Mouse (Mus musculus): ENCODE data around the gene Mtg2. TPM values are rescaled to one million over a fixed set of nuclear protein-coding genes. Genes with fewer than 3 reads are reported as not detected.

The Mtg2 gene
- total RNA-seq, 2 experiments from 2014 or later = 13.4 to 15.0 TPM

DNA sequence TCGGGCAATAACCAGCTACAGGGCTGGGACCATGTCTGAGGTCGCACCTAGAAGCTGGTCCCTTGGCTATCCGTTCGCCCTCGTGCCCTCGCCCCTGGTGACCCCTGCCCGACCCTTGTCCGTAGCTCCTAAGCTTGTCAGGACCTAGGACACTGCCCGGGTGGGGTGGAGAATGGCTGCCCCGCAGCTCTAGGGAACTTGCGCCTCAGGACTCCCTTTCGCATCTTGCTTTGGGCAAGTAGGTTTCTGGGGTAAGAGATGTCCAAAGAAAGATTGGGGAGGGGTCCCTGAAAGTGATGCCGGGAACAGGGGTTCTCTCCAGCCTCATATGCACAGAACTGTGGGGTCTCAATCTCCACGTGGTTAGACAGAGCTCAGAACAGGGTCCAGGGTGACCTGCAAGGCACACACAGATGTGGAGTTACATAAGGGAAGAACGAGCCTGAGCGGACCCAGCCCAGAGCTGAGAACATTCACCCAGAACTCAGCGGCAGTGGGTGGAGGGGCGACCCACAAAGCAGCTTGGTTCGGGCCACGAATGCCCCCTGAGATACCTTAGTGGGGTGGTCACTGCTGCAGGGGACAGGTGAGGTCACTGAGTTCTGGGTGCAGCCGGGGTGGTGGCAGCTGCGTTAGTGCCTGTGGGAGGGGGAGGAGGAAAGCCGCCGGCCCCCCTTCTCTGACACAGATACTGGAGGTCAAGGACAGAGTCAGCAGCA is 34.4 kb downstream of the Mtg2 start:
- DNase-seq (ENCODE audit: low spot score in 2 of 2) = no peak

DNA sequence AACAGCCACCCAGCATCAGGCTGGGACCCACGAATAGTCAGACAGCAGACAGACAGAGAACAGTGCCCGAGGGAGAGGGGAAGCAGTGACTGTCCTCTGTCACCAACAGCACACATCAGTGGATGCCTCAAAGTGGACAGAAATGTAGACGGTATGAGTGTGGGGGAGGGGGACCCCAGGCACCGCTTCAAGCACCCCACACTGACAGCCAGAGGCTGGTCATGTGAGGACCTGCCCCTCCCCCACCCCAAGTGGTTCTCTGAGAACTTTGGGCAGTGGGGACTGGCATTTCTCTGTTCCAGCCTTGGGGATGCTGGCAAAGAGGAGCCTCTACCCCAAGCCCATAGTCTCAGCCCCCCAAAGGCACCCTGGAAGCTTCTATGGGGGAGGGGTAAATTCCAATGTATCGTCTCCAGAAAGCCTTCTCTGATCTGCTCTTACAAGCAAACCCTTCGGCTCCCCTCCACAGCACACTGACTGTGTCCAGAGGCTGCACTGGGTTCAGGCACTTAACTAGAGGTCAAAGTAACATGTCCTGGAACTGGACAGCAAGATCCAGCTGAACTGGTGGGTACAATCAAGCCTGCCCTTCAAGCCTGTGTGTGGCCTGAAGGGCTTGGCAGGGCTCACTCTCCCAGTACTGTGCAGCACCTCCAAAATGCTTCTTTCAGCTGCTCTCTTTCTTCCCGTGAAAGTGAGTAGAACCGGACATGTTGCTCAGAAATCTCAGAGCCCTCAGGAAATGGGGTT is 35.2 kb downstream of the Mtg2 start:
- no peak for DNase-seq (ENCODE audit: low spot score in 2 of 2)

DNA sequence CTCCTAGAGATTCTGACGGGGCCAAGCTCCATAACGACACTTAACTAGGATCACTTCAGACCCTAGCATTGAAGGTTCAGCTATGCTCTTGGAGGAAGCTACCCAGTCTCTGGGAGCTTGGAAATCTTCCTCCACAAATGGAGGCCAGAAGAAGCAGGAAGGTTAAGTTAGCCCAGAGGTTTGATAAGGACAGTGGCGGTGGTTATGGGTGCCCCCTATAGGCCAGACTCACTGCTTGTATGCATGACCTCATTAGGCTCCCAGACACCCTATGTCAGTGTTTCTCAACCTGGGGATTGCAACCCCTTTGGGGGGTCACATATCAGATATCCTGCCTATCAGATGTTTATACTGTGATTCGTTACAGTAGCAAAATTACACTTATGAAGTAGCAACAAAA is 36.7 kb downstream of the Mtg2 start:
- no peak for DNase-seq (ENCODE audit: low spot score in 2 of 2)

DNA sequence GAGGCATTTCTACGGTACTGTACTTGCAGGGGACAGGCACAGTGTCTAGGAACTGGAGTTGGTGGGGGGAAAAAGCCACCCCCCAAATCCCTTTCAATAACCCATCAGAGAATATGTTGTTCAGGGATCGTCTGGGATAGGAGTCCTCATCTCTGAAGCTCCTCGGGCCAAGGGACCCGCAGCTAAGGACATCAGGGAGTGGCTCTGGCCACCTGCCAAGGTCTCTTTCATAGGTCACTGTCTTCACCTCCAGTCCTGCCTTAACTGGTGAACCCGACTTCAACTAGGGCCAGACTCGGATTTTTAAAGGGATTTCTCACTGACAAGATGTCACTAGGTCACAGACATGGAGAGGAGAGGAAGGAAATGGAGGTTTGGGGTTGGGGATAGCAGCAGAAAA is 37.9 kb downstream of the Mtg2 start:
- no peak for DNase-seq (ENCODE audit: low spot score in 2 of 2)

DNA sequence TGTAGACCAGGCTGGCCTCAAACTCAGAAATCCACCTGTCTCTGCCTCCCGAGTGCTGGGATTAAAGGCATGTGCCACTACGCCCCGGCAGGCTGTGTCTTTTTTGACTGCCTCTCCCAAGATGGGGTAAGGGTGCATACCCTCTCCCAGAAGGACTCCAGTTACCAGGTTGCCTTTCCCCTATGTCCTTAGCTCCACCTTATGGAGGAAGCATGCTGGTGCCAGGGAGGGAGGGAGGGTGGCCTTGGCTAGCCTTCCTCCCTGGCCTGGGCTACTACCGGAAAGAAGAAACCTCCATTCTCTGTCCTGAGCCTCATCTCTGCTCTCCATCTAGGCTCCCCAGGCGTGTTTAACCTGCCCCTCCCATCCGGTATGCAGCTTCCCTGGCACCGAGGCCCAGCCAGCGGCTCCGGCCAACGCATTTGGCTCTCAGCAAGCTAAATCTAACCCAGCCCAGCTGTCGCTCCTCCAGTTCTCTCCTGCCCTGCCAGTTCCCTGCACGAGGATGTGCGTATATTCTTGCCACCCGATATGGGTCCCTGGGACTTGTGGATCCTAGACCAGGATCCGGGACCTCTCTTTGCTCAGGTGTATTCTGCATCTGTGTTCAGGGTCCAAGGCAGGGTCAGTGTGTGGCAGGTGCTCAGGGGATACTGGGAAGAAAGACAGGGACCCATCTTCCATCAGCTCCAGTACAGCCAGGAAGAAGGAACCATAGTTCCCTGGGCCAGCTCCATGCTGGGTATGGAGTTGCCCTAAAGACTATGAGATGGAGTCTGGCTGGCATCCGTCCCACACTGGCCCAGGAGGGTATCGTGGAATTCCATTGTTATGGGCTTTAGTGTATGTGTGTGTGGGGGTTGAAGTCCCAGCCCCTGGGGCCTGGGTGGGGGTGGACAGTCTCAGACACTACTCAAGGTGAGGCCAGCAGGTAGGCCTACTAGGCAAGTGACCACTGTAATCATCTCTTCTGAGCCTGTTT is 43.8 kb downstream of the Mtg2 start:
- peak; percentile 61 to 81 for DNase-seq (ENCODE audit: low spot score in 2 of 2)

DNA sequence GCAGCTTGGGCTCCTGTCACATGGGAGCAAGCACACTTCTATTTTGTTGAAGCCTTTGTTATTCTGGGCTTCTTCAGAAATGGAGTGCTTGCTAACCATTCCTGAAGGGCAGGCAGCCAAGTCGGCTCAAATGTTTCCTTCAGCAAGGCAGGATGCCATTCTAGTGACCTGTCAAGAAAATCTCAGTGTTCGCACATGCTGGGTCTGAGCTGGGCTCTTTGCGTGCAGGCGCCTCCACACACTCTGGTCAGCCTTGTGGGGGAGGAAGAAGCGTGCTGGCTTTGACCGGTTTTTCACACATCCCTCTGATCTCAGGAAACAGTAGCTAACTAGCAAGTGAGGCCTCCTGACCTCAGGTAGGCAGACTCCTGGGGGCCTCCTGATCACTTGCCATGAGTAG is 44.9 kb downstream of the Mtg2 start:
- DNase-seq (ENCODE audit: low spot score in 2 of 2) = peak in 1 of 2 experiments; percentile 43

DNA sequence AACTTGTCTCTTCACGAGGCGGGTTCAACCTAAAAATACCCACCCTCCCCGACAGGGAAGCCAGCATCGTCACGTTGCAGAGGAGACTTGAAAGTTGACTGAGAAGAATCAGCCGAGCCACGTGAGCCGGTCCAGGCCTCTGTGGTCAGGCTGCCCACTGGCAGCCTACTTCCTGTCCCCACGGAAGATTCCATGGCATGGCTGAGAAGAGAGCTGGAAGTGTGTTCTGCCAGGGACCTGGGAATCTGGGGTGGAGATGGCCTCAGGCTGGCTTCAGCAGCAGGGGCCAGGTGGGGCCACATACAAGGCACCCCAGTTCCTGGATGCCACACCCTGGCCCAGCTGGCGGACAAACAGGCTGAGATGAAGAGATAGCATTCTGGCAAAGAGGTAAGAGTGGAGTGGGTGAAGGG is 45.7 kb downstream of the Mtg2 start:
- DNase-seq (ENCODE audit: low spot score in 2 of 2) = no peak

DNA sequence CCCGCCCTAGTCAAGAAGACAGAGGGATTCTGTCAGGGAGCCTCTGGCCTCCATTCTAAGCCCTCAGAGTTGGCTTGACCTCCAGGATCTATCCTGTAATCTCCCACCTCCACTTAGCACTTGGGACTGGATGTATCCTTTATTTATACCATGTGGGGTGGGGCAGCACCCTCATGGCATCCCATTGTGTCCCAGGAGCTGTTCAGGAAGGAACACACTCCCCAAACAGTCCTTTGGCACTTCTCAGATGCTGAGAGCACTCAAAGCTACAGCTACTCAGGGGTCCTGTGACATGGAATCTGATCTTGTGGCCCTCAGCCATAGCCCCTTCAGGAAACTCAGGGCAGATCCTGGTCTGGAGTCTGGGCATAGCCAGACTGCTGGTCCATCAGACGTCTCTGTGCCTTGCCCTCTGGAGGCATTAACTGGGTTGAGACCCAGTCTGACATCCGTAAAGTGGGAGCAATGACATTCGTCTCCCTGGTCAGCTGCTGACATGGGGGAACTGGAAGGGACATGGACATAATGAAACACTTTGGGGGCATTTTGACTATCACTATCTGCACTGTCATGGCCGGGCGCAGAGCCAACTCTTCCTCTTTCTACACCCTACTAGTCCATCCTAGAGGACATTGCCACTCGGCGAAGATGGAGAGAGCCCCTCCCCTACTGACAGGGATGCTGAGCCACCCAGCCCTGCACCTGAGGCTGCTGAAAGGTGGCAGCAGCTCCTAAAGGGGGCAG is 46.5 kb downstream of the Mtg2 start:
- peak in 1 of 2 experiments; percentile 27 for DNase-seq (ENCODE audit: low spot score in 2 of 2)

DNA sequence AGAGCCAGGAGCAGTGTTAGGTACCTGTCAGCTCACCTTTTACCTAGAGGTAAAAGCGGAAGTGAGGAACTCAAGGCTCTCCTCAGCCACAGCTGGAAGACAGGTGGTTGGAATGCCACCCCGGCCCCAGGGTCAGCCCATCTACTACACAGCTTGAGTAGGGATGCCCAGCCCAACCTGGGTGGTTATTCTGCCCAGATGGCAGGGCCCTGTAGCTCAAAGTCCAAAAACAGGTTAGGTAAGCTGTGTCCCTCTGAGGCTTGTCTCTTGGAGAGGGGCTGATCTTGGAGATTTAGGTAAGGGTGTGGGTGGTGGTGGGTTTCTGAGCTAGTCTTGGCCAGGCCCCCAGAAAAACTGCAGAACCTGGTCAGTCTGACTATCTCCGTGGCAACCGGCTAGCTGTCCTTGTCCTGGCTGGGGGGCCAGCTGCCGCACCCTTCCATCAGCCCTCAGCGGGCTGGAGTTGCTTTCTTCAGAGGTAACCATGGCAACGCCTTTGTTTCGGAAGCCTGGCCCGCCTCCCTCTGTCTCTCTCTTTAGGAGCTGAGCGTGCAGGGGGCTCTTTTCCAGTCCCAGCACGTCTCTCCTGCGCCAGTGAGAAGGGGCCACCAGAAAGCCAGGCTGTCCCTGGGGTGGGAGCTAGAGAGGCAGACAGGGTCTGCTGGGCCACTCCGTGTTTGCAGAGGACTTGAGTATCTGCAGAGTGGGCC is 47.3 kb downstream of the Mtg2 start:
- peak in 1 of 2 experiments; percentile 48 for DNase-seq (ENCODE audit: low spot score in 2 of 2)

DNA sequence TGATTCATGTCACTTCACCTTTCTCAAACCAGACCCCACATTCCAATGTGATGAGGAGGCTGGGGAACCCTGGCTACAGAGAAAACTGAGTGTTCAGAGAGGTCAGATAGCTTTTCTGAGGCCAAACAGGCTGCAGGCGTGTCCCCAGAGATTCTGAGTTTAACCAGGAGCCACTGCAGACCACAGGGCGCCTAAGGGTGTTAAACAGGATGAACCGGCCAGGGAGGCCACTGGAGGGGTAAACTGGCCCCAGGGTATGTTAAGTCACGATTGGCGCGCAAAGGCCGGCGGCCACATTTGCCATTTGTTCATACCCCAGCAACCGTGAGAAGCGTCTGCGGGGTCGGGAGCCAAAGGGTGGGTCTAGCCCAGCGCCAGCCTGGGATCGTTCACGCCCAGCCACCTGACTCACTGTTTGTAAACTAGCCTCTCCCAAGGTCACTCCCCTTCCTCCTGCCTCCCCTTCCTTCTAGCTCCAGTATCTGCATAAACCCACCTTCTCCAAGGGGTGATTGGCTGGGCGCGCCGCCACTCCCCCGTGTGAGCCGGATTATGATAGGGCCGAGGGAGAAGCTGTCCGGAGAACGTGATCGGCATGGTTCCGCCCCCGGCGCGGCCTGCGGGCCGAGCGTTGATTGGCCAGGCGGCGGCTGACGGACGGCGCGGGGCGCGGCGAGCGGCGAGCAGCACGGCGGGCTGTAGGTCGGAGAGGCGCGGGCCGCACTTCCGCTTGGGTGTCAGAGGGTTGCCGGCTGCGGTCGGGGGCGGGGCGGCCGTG is 48.5 kb downstream of the Mtg2 start, which contains the start of gene Osbpl2:
TSS of gene Osbpl2 (plus strand) at position 646 of the 778 bp plus-strand sequence.
- peak; percentile 99 to 100 for DNase-seq (ENCODE audit: low spot score in 2 of 2)

DNA sequence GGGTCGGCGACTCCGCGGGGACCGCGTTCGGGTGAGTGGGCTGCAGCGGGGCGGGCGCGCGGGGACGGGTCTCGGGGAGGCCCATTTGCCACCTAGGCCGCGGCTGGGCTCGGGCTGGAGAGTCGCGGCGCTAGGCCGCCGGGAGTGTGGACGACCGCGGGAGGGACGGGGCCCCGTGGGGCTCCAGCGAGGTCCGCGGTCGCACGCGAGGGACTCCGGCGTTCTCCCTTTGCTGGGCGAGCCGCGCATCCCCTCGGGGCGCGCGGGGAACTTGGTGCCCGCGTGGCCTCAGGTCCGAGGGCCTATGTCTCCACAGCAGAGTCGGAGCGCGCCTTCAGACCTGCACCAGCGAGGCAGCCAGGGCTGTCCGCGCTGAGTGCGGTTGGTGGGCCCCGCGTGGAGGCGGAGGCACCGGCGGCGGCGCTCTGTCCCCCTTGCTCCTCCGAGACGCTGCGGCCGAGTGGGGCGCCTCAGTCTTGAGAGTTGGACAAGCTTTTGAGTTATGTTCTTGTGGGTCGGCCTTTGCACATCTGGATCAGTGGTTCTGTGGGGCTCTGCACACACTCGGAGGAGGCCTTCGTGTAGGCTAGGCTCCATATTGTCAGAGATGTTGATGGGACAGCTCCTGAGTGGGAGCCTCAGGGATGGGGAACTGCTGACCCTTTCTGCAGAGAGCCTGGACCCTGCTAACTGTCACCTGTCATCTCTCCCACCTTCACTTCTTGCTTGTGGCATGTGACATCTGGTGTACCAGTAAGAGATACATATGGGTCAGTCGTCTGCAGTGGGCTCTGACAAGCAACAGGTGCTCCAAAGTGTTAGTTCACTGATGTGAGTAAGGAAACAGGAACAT is 49.3 kb downstream of the Mtg2 start:
- DNase-seq (ENCODE audit: low spot score in 2 of 2) = no peak

DNA sequence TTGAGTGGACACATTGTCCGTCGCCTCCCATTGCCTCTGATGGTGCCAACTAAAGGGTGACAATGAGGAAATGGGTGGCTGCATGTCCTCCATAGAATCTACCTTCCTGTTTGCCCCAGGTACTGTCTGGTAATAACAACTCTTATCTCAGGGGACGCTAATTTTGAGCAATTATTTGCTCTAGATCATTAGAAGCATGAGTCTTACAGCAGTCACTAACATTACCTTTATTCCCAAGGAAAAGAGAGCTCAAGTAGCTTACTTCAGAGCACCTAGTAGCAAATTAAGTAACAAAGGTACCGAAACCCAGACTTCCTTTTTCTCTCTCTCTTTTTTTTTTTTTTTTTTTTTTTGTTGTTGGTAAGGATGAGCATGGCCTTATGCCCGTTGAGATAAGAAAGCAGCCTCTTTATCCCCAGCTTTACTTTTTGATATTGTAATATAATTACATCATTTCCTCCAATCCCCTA is 49.9 kb downstream of the Mtg2 start:
- DNase-seq (ENCODE audit: low spot score in 2 of 2) = no peak

DNA sequence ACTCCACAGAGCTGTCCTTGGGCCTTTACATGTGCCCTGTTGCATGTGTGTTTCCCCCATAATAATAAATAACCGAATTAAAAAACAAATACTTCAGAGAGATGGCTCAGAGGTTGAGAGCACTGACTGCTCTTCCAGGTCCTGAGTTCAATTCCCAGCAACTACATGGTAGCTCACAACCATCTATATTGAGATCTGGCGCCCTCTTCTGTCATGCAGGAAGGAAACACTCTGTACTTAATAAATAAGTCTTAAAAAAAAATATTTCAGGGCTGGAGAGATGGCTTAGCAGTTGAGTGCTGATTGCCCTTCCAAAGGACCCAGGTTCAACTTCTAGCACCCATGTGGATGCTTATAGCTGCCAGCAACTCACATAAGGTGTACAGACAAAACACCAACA is 53.8 kb downstream of the Mtg2 start:
- DNase-seq (ENCODE audit: low spot score in 2 of 2) = no peak

DNA sequence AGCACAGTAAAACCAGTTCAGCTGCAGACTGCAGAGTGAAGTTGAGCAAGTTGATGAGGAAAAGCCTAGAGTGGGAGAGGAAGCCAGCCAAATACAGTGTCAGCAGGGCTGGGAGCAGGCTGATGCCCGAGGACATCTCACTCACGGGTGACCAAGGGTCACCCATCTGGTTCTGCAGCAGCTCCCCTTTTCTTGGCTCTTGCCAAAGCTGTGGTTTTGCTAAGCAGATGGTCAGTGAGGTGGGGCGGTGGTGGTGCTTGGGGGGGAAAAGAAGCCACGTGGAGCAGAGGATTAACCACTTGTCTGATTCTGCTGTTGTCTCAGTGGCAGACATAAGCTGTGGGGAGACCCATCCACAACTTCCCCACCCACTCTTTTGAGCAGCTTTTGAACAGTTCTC is 55.8 kb downstream of the Mtg2 start:
- peak in 1 of 2 experiments; percentile 37 for DNase-seq (ENCODE audit: low spot score in 2 of 2)

DNA sequence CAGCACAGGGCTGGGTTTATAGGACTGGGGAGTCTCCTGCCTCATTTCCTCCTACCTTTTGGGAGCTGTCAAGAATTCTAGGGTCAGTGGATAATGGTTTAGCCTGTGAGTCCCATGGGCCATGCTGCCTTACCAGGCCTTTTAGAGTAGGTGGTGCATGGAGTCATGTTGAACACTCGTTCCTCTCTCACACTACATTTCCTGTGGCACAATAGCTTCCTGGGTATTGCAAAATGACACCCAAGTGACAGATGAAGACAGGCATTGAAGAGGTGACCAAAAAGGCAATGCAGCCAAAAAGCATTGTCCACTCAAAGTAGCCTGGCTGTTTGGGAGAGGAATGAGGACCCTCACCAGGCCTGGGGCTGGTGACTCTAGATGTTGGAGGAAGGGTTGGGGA is 57.3 kb downstream of the Mtg2 start:
- no peak for DNase-seq (ENCODE audit: low spot score in 2 of 2)

DNA sequence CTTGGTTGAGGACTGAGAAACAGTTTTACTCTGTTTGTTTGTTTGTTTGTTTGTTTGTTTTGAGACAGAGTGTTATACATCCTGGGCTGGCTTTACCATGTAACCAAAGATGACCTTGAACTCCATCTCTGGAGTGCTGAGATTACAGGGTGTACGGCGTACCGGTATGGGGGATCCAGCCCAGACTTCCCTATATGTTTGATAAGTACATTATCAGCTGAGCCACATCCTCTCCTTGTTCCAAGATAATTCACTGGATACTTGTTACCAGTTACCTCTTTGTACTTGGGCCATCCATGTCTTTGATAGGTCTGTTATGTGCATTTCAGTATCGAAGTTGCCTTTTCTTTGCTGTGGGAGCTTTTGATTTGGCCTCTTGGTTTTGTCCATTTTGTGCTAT is 62.8 kb downstream of the Mtg2 start:
- DNase-seq (ENCODE audit: low spot score in 2 of 2) = no peak

DNA sequence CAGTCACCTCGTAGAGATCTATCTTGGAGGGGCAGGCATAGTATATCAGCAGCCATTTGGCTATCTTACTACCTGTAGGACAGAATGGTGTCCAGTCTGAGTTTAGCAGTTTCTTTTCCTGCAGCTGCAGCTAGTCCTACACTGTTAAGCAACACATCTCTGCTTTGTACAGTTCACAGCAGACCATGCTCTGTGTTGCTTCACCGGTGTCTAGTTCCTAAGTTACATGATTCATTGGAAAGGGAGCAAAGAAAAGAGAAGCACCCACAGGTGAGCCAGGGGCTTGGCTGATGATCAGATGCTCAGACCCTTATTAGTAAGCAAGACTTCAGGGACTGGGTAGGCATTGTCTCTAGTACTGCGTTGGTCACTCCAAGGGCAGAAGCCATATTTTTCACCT is 63.5 kb downstream of the Mtg2 start:
- no peak for DNase-seq (ENCODE audit: low spot score in 2 of 2)

DNA sequence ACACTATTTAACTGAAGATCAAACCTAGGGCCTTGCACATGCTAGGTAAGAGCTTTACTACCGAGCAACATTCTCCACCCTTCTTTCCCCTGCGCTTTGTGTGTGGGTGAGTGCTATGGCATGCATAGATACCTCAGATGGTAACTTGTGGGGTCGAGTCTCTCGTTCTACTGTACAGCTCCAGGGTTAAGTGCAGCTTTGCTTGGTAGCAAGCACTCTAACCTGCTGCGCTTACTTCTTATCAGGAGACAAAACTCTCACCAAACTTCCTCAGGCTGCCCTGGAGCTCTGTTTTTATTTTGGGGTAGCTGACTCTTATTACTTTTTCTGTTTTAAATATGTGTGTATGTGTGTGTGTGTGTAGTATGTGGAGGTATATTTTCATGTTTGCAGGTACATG is 65.0 kb downstream of the Mtg2 start:
- no peak for DNase-seq (ENCODE audit: low spot score in 2 of 2)

Measured in gastrocnemius, postnatal 4 days (tissue).